Mouse (Mus musculus) CD4-positive, CD25-positive, alpha-beta regulatory T cell, adult 9 weeks (primary cell): ENCODE measurements around the gene Elf5. TPM values are rescaled to one million over a fixed set of nuclear protein-coding genes. Genes with fewer than 3 reads are reported as not detected.

Experiments used
- polyA plus RNA-seq: library from polyadenylated mRNA; unstranded; fragments of 100-300 nt; shearing (Covaris generic); gene quantifications from one replicate; pipeline ENCODE4 v1.2.1, GENCODE M21; 2017

Gene Elf5
- not detected for polyA plus RNA-seq

GRCm38 (mm10) chr2:103411348-103411747, at the start of gene Elf5:
Gene Elf5 (plus strand): TSS chr2:103411688.

GRCm38 (mm10) chr2:103484617-103485401, 73.3 kb downstream of the Elf5 start, which contains the start of gene Cat:
Gene Cat (minus strand): TSS chr2:103485160.

Other genes starting within 250 kb of the Elf5 start
- not detected for gene Ehf, start 108.4 kb upstream of the Elf5 start, polyA plus RNA-seq
- gene Cat, start 73.5 kb downstream of the Elf5 start, polyA plus RNA-seq = 118 TPM
- 9.1 TPM for gene Abtb2, start 154.6 kb downstream of the Elf5 start, polyA plus RNA-seq